Mouse (Mus musculus) kidney, embryonic 14.5 days (tissue): ENCODE results near the gene En2. TPM values are rescaled to one million over a fixed set of nuclear protein-coding genes. Genes with fewer than 3 reads are reported as not detected.
A peak's percentile ranks its signal among the peaks of the same experiment; 100 is the strongest.

Experiments
- ATAC-seq: fragments of 200-750 bp; cut with Nextera tagmentation; 2 replicates; pipeline ENCODE4 v1.8.0; 2017; ENCODE audit warnings: moderate number of reproducible peaks, mild to moderate bottlenecking, moderate TSS enrichment, moderate library complexity; ENCODE audit not compliant: low FRiP score, low TSS enrichment
- H3K27ac ChIP-seq: fragments of 300-500 bp; sonication (generic); 2 replicates; pipeline ENCODE4 v1.5.1; 2014; ENCODE audit warnings: low read depth, mild to moderate bottlenecking, low read length, moderate library complexity, mixed read lengths
- H3K27me3 ChIP-seq: fragments of 300-500 bp; sonication (generic); 2 replicates; pipeline ENCODE4 v1.6.1; 2014; ENCODE audit warnings: mild to moderate bottlenecking, low read length; ENCODE audit not compliant: control insufficient read depth, insufficient read depth
- H3K36me3 ChIP-seq: fragments of 300-500 bp; sonication (generic); 2 replicates; pipeline ENCODE4 v1.6.1; 2014; ENCODE audit warnings: low read length, mixed read lengths; ENCODE audit not compliant: control insufficient read depth, insufficient read depth
- H3K4me1 ChIP-seq: fragments of 300-500 bp; sonication (generic); 2 replicates; pipeline ENCODE4 v1.6.1; 2014; ENCODE audit warnings: low read length, mixed read lengths; ENCODE audit not compliant: control insufficient read depth, insufficient read depth
- H3K4me2 ChIP-seq: fragments of 300-500 bp; sonication (generic); replicated peaks from 2 replicates; pipeline ENCODE4 v1.6.1; 2014; ENCODE audit warnings: low read depth, mild to moderate bottlenecking, low read length
- H3K4me3 ChIP-seq: fragments of 300-500 bp; sonication (generic); 2 replicates; pipeline ENCODE4 v1.5.1; 2014; ENCODE audit warnings: mild to moderate bottlenecking, low read length
- H3K9ac ChIP-seq: fragments of 300-500 bp; sonication (generic); 2 replicates; pipeline ENCODE4 v1.6.1; 2014; ENCODE audit warnings: low read depth, mild to moderate bottlenecking, low read length, moderate library complexity
- H3K9me3 ChIP-seq: fragments of 300-500 bp; sonication (generic); 2 replicates; pipeline ENCODE4 v1.6.1; 2016; ENCODE audit warnings: low read length; ENCODE audit not compliant: control insufficient read depth
- WGBS: fragments of 180-500 bp; shearing (Covaris S2); extraction: QIAGEN DNeasy Blood & Tissue Kit; methylation state at CpG from one replicate; pipeline ENCODE4 v1.1.7; 2014; 5-methylcytosine and 5-hydroxymethylcytosine counted together
- polyA plus RNA-seq: library from polyadenylated mRNA; unstranded; fragments of >200 nt; fragmentation: Nextera tagmentation; extraction: Ambion mirVana; gene quantifications from 2 replicates; pipeline ENCODE4 v1.2.1, GENCODE M21; 2014

The En2 gene
- polyA plus RNA-seq, 1 experiment from 2014 or later, result 0.27 TPM

DNA sequence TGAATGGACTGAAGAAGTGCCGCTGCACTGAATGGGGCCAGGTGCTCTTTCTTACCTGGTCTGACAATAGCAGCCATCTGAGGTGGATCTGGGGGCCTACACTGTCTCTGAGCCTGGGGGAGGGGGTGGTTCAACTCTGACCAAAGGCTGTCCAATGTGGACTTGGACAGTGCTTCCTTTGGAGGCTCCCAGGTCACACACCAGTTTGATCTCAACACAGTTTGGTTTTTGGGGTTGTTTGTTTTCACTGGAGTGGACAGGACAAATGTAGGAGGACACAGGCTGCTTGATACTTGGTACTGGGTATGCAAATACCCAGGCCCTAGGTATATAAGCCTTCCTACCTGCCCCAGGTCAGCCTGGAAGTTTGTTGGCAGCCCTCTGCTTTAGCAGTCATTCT, 8.2 kb downstream of the En2 start:
- H3K27me3 ChIP-seq, result peaks cover 95% of the 10 kb centered on the region
- no peak overlapping the region for H3K27ac ChIP-seq
- 10% methylated on average over 1 of the region's 1 CpGs for WGBS
- no peak for ATAC-seq
- 0 out of 2 replicates have a peak, but pooled peaks cover 2% of the 10 kb centered on the region for H3K4me1 ChIP-seq
- no peak overlapping the region for H3K4me3 ChIP-seq
- H3K4me2 ChIP-seq, result no peak overlapping the region
- H3K9me3 ChIP-seq, result no peaks in the 10 kb centered on the region
- no peaks in the 10 kb centered on the region for H3K36me3 ChIP-seq
- H3K9ac ChIP-seq, result no peak overlapping the region

DNA sequence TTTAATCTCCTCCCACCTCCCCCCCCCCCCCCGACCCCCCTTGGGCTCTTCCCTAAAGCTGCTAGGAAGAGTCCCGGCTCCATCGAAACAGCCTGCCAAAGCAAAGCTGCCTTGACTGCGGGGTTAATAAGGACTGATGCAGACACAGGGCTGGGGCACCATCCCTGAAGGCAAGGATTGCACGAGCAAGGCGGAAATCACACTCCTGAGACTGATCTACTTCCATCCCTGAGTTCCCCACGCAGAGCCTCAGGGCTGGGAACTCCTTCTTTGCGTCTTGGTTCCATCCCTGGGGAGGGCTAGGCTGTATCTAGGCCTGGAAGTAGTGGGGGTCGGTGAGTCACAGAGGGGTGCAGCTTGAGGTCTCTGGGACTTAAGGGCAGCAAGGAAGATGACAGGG, 8.6 kb downstream of the En2 start:
- ATAC-seq, result no peak

DNA sequence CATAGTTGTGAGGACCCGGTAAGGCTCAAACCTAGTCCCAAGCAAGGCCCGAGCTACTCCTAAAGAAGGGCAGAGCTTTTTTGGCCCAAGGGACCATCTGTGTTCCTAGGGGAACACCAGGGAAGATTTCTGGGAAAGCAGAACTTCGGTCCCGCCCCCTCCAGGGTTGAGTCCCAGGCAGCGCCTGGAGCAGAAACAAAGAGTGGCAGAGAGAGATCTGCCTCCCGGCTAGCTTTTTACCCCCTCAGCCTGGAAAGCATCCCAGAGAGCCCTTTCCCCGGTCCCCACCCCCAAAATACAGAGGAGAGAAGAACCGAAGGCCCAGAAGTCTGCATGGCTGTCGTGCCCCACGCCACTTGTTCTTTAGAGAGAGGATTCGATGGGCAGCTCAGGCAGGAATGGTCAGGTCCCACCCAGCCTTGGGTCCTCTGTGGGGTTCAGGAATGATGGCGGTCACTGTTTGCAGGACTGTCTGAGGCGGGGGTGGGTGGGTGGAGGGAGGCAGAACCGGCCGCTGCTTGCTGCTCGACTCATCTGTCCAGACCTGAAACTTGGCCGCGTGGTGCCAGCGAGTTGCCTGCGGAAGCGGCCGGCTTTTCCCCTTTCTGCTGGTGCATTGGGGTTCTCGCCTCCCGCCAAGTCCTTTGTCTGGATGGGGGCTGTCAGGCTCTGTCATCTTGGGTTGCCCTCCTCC, 9.5 kb downstream of the En2 start:
- H3K27ac ChIP-seq, result no peak overlapping the region
- no peaks in the 10 kb centered on the region for H3K36me3 ChIP-seq
- WGBS, result 1% methylated on average over 24 of the region's 24 CpGs
- ATAC-seq, result peak; percentile 45; the same call in 1 of the 2 replicates
- no peak overlapping the region for H3K9ac ChIP-seq
- H3K9me3 ChIP-seq, result no peaks in the 10 kb centered on the region
- no peak overlapping the region for H3K4me3 ChIP-seq
- H3K27me3 ChIP-seq, result peaks cover 95% of the 10 kb centered on the region
- 0 out of 2 replicates have a peak, but pooled peaks cover 2% of the 10 kb centered on the region for H3K4me1 ChIP-seq
- H3K4me2 ChIP-seq, result no peak overlapping the region

More for the DNA sequence above, 8.6 kb downstream of the En2 start:
- under 1% methylated on average over 8 of the region's 9 CpGs for WGBS
- Histone ChIP-seq H3K27me3 (peaks cover 95% of the 10 kb centered on the region), H3K4me3 (no peak overlapping the region), H3K9me3 (no peaks in the 10 kb centered on the region), H3K4me1 (0 out of 2 replicates have a peak, but pooled peaks cover 2% of the 10 kb centered on the region), H3K36me3 (no peaks in the 10 kb centered on the region), H3K9ac (no peak overlapping the region), H3K27ac (no peak overlapping the region), H3K4me2 (no peak overlapping the region)

DNA sequence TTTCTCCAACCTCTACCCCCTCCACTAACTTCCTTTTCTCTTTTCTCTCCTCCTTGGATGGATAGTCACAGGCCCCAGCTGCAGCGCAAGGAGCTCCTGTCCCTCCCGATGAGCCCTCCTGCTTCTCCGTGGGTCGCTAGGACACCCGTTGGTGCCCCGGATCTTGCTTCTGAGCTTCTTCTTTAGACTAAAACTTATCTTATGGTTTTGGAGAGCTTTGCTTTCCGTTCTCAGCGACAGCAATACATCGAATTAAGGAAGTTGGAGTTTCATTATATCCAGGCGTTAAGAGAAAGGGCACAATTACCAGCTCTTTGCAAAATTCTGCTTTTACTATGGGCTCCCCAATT, 10.1 kb downstream of the En2 start:
- H3K4me2 ChIP-seq, result no peak overlapping the region
- no peaks in the 10 kb centered on the region for H3K9me3 ChIP-seq
- WGBS, result under 1% methylated on average over 10 of the region's 10 CpGs
- peaks cover 97% of the 10 kb centered on the region for H3K27me3 ChIP-seq
- 0 out of 2 replicates have a peak, but pooled peaks cover 2% of the 10 kb centered on the region for H3K4me1 ChIP-seq
- ATAC-seq, result no peak
- H3K27ac ChIP-seq, result no peak overlapping the region
- H3K9ac ChIP-seq, result no peak overlapping the region
- no peak overlapping the region for H3K4me3 ChIP-seq
- no peaks in the 10 kb centered on the region for H3K36me3 ChIP-seq

DNA sequence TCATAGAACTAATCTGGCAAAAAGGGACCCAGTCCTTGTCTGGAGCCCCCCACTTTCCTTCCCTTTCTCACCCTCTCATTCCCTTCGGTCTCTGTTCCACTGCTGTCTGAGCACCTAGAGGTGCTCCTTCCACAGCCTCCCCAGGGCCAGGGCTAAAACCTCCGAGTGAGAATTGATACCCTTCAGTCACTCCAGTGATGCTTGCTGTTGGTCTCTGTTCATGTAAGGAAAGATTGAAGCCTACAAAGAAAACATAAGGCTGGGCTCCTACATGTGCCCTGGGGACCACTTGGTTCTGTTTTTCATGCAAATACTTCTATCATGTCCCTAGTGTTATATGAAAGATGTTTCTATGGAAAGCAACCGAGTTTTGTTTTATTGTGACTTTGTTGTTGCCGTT, 10.5 kb downstream of the En2 start:
- no peaks in the 10 kb centered on the region for H3K36me3 ChIP-seq
- H3K9me3 ChIP-seq, result no peaks in the 10 kb centered on the region
- H3K4me3 ChIP-seq, result no peak overlapping the region
- ATAC-seq, result no peak
- no peak overlapping the region for H3K9ac ChIP-seq
- H3K4me2 ChIP-seq, result no peak overlapping the region
- 9% methylated on average over 4 of the region's 4 CpGs for WGBS
- H3K4me1 ChIP-seq, result 0 out of 2 replicates have a peak, but pooled peaks cover 1% of the 10 kb centered on the region
- peaks cover 94% of the 10 kb centered on the region for H3K27me3 ChIP-seq
- H3K27ac ChIP-seq, result no peak overlapping the region

DNA sequence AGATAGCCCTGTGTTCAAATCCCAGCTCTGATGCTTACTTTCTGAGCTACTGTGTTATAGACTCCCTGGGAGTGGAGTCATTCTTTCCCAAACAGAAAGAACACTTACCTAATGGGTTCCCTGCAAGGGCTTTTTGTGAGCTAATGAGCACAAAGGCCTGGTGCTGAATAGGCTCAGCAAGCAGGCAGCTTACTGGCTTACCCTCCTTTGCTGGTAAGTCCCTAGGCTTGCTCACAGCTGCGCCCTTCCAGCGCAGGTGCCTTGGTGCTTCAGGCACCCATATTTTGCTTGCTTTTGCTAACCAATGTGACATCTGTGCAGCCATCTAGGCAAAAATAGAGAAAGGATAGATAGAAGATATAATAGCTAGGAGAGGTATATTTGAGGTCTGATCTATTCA, 11.1 kb downstream of the En2 start:
- no peak for ATAC-seq
- WGBS, result 4% methylated on average over 2 of the region's 2 CpGs

DNA sequence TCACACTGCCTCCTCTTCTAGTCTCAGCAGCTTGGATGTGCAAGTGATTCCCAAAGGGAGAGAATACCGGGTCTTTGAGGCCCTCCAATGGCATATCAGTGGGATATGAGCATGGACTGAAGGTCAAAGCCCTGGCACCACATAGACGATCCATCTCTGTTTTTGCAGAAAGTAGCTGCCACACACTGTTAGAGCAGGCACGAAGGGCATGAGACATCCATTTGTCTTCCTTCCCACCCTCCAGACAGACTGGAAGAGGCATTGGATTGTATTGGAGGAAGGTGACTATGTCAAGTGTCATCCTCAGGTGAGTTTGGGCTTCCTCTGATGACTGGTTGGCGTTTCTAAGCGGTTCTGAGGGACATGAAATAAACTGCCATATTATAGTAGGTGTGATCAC, 12.8 kb downstream of the En2 start:
- H3K4me2 ChIP-seq, result no peak overlapping the region
- no peaks in the 10 kb centered on the region for H3K36me3 ChIP-seq
- ATAC-seq, result no peak
- H3K4me1 ChIP-seq, result no peaks in the 10 kb centered on the region
- H3K27me3 ChIP-seq, result peaks cover 78% of the 10 kb centered on the region
- H3K9ac ChIP-seq, result no peak overlapping the region
- no peak overlapping the region for H3K27ac ChIP-seq
- 24% methylated on average over 5 of the region's 5 CpGs for WGBS
- no peaks in the 10 kb centered on the region for H3K9me3 ChIP-seq
- H3K4me3 ChIP-seq, result no peak overlapping the region

More for the DNA sequence above, 11.1 kb downstream of the En2 start:
- no peak overlapping the region for H3K27ac ChIP-seq
- no peak overlapping the region for H3K9ac ChIP-seq
- no peaks in the 10 kb centered on the region for H3K9me3 ChIP-seq
- no peaks in the 10 kb centered on the region for H3K4me1 ChIP-seq
- H3K4me3 ChIP-seq, result no peak overlapping the region
- H3K36me3 ChIP-seq, result no peaks in the 10 kb centered on the region
- peaks cover 93% of the 10 kb centered on the region for H3K27me3 ChIP-seq
- H3K4me2 ChIP-seq, result no peak overlapping the region

DNA sequence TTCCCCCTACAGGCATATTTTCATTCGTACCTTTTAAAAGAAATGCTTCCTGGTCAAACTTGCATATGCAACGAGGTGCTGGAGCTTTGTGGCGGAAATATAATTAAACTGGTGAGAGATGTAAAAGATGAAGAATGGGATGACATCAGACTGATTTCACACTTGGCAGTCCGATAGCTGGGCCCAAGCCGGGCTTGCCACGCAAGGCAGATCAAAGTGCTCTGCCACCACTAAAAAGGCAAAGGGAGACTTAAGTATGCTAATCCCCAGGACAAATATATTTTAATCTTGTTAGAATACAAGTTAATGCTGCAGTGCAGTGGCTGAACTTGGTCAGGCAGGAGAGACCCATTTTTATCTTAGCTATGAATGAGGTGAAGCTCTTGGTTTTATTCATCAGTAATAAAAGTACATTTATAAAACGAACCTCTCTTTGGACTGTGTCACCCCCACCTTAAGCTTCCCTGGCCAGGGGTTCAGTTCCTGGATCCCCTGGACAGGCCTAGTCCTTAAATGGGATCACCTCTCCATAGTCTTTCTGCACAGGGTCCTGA, 13.8 kb downstream of the En2 start:
- H3K27ac ChIP-seq, result no peak overlapping the region
- H3K9me3 ChIP-seq, result no peaks in the 10 kb centered on the region
- H3K4me3 ChIP-seq, result no peak overlapping the region
- WGBS, result 21% methylated on average over 7 of the region's 7 CpGs
- no peak overlapping the region for H3K4me2 ChIP-seq
- no peaks in the 10 kb centered on the region for H3K4me1 ChIP-seq
- H3K9ac ChIP-seq, result no peak overlapping the region
- no peaks in the 10 kb centered on the region for H3K36me3 ChIP-seq
- H3K27me3 ChIP-seq, result peaks cover 68% of the 10 kb centered on the region
- no peak for ATAC-seq
